Mouse (Mus musculus) megakaryocyte, embryonic 14.5 days (primary cell): ENCODE results near the gene Olfr655.

Experiments
- FLI1 ChIP-seq: IDR thresholded peaks from 2 replicates; pipeline ENCODE4 v1.6.1; 2012; ENCODE audit warnings: low read length, inconsistent platforms, mixed read lengths
- GATA1 ChIP-seq: IDR thresholded peaks from 3 replicates; pipeline ENCODE4 v1.6.1; 2012; ENCODE audit warnings: mixed read lengths, low read length, inconsistent platforms, borderline replicate concordance

DNA sequence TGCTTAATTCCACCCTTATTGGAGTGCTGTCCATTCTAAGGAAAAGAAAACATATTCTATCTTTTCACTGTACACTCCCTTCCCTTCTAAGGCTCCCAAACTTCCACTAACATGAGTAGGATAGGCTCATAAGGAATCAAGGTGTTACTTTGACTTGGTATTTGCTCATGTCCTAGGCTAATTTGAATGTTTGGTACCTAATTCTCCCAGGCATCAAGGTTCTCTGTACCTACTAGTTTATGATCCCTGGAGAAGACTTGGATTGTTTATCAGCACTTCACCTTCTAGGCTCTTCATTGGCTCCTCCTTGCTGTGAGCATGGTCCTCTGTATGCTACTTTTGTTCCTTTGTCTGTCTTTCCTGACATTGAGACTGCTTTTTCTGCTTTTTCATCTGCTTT is 41.0 kb downstream of the Olfr655 start, which contains the start of gene Olfr652:
- TF ChIP-seq FLI1 (no peak), GATA1 (no peak)
